9 mouse cellular contexts compared by ENCODE assay signal in the genomic region with DNA sequence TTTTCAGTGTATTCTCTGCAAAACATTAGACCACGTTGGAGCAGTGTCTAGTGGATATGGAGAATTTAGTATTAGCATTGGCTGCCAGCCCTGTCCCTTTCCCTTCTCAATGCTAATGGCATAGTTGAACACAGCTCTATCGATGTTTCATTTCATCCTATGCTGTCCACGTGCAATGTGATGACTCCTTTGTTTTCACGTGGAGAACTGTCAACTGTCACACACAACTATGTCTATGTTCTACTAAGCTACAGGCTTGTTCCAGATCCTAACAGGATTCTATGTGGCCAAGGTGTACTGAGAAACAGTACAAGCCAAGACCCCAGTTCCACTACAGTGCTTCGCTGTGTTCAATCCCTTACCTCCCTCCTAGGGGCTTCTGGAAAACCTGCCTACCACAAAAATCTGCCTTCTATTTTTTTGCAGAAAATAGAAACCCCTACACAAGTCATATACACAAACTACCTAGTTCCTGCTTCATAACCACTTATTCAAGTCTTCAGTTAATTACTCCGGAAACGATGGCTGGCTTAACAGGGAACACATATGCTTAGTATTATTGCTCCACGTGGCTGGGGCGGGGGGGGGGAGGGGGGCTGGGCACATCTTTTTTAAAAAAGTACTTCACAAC. TPM values are rescaled to one million over a fixed set of nuclear protein-coding genes. Genes with fewer than 3 reads are reported as not detected.
DNase-seq lines count a peak whose midpoint lies in the region; ATAC-seq and TF ChIP-seq lines count a peak whose summit lies in the region.
"Had no signal": no experiment of that assay in that cellular context is flagged by ENCODE, and none has a peak within 500 bp of the region (broad histone marks: within the 10 kb centered on the region; RNA-seq: fewer than 3 reads in every experiment).

No protein-coding gene starts in this region.

- H3K36me3 ChIP-seq in heart, embryonic 13.5 days = no peaks in the 10 kb centered on the region
- H3K36me3 ChIP-seq in ES-Bruce4 (ENCODE audit: control insufficient read depth, insufficient read depth, low read length, poor library complexity, severe bottlenecking) = peaks cover 19% of the 10 kb centered on the region
- H3K36me3 ChIP-seq in hindbrain, embryonic 10.5 days = no peaks in the 10 kb centered on the region

- peak overlapping the region; percentile 99 for H3K9ac ChIP-seq in heart, embryonic 13.5 days
- H3K9ac ChIP-seq in ES-Bruce4 (ENCODE audit: low read depth, poor library complexity, severe bottlenecking) = peak overlapping the region; percentile 99

- H3K27ac ChIP-seq in heart, embryonic 13.5 days (replicated peaks) = peak overlapping the region; percentile 96
- H3K27ac ChIP-seq in ES-Bruce4 (ENCODE audit: insufficient read depth, low read length) = no peak overlapping the region
- peak overlapping the region; percentile 100 for H3K27ac ChIP-seq in hindbrain, embryonic 10.5 days

- H3K4me2 ChIP-seq in heart, embryonic 13.5 days = peak overlapping the region; percentile 91

- H3K4me3 ChIP-seq in heart, embryonic 13.5 days = peak overlapping the region; percentile 95
- peak overlapping the region; percentile 68 for H3K4me3 ChIP-seq in ES-Bruce4 (ENCODE audit: low read depth, low read length)
- H3K4me3 ChIP-seq in hindbrain, embryonic 10.5 days = peak overlapping the region; percentile 90

- TF ChIP-seq EP300 in ES-Bruce4 (IDR thresholded peaks at IDR 0.05; ENCODE audit: insufficient read depth, low read depth, low read length) = no peak

- no peak for TF ChIP-seq POLR2A in ES-Bruce4 (IDR thresholded peaks at IDR 0.05; ENCODE audit: insufficient read depth, low read length)

- DNase-seq in heart, postnatal 4 days = no peak
- no peak for DNase-seq in hindbrain, embryonic 10.5 days (ENCODE audit: low spot score)
- no peak for DNase-seq in cerebellum, adult 9-10 months
- no peak for DNase-seq in frontal cortex, postnatal 10 days (ENCODE audit: low spot score in 2 of 2)
- no peak for DNase-seq in cerebellum, postnatal 36 days

- peaks cover 52% of the 10 kb centered on the region for H3K4me1 ChIP-seq in heart, embryonic 13.5 days
- no peaks in the 10 kb centered on the region for H3K4me1 ChIP-seq in ES-Bruce4 (ENCODE audit: control insufficient read depth, insufficient read depth, low read length)
- peaks cover 42% of the 10 kb centered on the region for H3K4me1 ChIP-seq in hindbrain, embryonic 10.5 days (replicated peaks)

- WGBS in heart, embryonic 13.5 days = 11% methylated on average over 9 of the region's 9 CpGs
- WGBS in hindbrain, embryonic 10.5 days = 16% methylated on average over 9 of the region's 9 CpGs

- no peaks in the 10 kb centered on the region for H3K27me3 ChIP-seq in heart, embryonic 13.5 days (replicated peaks)
- no peaks in the 10 kb centered on the region; the same call in 1 of the 2 replicates for H3K27me3 ChIP-seq in ES-Bruce4 (ENCODE audit: control insufficient read depth, insufficient read depth, low read length, poor library complexity, severe bottlenecking)
- no peaks in the 10 kb centered on the region for H3K27me3 ChIP-seq in hindbrain, embryonic 10.5 days (ENCODE audit: insufficient read depth, poor library complexity, severe bottlenecking)
- H3K27me3 ChIP-seq: Patski had no signal

- ATAC-seq in heart, embryonic 13.5 days (ENCODE audit: extremely low read depth, insufficient number of reproducible peaks, low FRiP score, low TSS enrichment) = no peak
- ATAC-seq in megakaryocyte progenitor cell, adult 5-6 weeks (replicated peaks; ENCODE audit: poor library complexity) = peak; percentile 17

- H3K9me3 ChIP-seq in heart, embryonic 13.5 days = no peaks in the 10 kb centered on the region
- H3K9me3 ChIP-seq in ES-Bruce4 (replicated peaks; ENCODE audit: control insufficient read depth, insufficient read depth, low read length, poor library complexity, severe bottlenecking) = no peaks in the 10 kb centered on the region
- H3K9me3 ChIP-seq in hindbrain, embryonic 10.5 days = no peaks in the 10 kb centered on the region

- TF ChIP-seq CTCF in ES-Bruce4 (IDR thresholded peaks at IDR 0.05; ENCODE audit: low read depth, low read length) = no peak

RNA-seq across cellular contexts. Expression of gene Arglu1, which starts 1.4 kb away (rescaled TPM):
- polyA plus RNA-seq in heart, embryonic 13.5 days (2015; fragmentation: Nextera tagmentation; extraction: Ambion mirVana) = 79.0 and 86.7 TPM in 2 replicates
- total RNA-seq in heart, postnatal 4 days (2021) = 10 to 100 TPM; 52.9 to 59.7 TPM
- 164 and 189 TPM in 2 replicates for polyA plus RNA-seq in ES-Bruce4 (2011; ENCODE audit: insufficient read depth, insufficient read length, low read depth, missing spikeins)
- polyA plus RNA-seq in hindbrain, embryonic 10.5 days (2016; fragmentation: Nextera tagmentation; extraction: Ambion mirVana) = 145 and 165 TPM in 2 replicates
- 85.5 and 96.3 TPM in 2 replicates for total RNA-seq in megakaryocyte progenitor cell, adult 5-6 weeks (2015)
- total RNA-seq in megakaryocyte progenitor cell, adult 5-6 weeks (2017) = 97.6 and 140 TPM in 2 replicates

RNA-seq across cellular contexts. Expression of gene Efnb2, which starts 27.9 kb away (rescaled TPM):
- polyA plus RNA-seq in heart, embryonic 13.5 days (2015; fragmentation: Nextera tagmentation; extraction: Ambion mirVana) = 11.4 and 11.7 TPM in 2 replicates
- 10 to 100 TPM; 47.4 to 47.8 TPM for total RNA-seq in heart, postnatal 4 days (2021)
- 22.8 and 27.0 TPM in 2 replicates for polyA plus RNA-seq in ES-Bruce4 (2011; ENCODE audit: insufficient read depth, insufficient read length, low read depth, missing spikeins)
- polyA plus RNA-seq in hindbrain, embryonic 10.5 days (2016; fragmentation: Nextera tagmentation; extraction: Ambion mirVana) = 33.8 and 34.7 TPM in 2 replicates
- 0.15 and 0.35 TPM in 2 replicates for total RNA-seq in megakaryocyte progenitor cell, adult 5-6 weeks (2015)
- total RNA-seq in megakaryocyte progenitor cell, adult 5-6 weeks (2017) = 0.24 and 0.50 TPM in 2 replicates
